Mouse (Mus musculus) gastrocnemius, postnatal 25 days (tissue): ENCODE data around the gene Nxpe2. TPM values are rescaled to one million over a fixed set of nuclear protein-coding genes. Genes with fewer than 3 reads are reported as not detected.

Experiments
- DNase-seq: peaks from one replicate; pipeline ENCODE4 v3.0.0; 2022
- total RNA-seq, 2 experiments: library from RNA; stranded (reverse); gene quantifications; 1 replicate in 1 of 2; 2 replicates in 1 of 2; pipeline ENCODE4 v1.2.3; 2021

Nxpe2 gene
- total RNA-seq, 2 experiments from 2014 or later = 0.23 to 0.40 TPM

DNA sequence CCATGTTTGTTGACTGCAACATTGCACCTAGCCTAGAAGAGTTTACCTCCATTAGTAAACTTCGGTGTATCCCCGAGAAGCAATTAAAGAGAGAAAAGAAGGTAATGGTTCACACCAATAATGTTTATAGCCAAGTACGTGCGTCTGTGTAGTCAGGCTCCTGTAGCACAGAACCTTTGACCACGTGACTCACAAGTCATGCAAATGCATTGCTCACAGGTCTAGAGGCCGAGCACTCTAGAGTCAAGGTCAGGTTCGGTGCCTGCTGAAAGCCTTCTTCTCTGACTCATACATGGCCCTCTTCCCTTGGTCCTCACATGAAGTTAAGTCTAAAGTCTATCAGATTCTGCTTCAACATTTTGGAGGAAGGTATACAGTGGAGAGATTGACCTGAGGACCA is 54.3 kb downstream of the Nxpe2 start:
- no peak for DNase-seq

DNA sequence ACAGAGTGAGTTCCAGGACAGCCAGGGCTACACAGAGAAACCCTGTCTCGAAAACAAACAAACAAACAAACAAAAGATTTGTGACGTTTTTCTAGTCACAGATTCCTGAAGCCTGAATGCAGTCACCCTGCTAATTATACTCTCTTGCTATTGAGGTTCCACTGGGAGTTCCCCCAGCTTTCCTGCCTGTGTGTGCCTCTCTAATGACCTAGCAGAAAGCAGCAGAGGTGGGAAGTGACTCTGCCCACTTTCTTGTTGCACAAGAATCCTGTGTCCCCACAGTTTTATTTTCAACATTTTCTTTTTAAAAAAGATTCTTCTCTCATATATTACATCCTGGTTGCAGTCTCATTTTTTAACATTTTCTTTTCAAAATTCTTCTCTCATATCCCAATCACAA is 58.5 kb downstream of the Nxpe2 start:
- no peak for DNase-seq

GRCm38 (mm10) chr9:48290281-48290680 is 63.0 kb downstream of the Nxpe2 start:
- no peak for DNase-seq

DNA sequence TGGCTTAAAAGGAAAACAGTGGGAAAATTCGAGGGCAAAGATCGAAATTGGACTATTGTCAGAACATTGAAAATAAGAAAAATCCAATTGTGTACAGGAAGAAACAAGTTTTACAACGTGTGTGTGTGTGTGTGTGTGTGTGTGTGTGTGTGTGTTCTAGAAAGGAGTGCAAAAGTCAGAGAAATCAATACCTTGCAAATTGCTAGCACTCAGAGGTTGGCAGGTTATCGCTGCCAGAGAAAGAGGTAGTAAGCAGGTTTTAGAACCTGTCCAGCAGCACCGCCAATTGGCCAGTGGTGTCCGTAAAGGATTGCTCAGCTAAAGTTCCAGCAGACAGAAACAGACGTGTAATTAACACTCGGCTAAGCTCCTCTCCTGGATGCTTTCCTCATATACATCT is 69.0 kb downstream of the Nxpe2 start:
- no peak for DNase-seq

DNA sequence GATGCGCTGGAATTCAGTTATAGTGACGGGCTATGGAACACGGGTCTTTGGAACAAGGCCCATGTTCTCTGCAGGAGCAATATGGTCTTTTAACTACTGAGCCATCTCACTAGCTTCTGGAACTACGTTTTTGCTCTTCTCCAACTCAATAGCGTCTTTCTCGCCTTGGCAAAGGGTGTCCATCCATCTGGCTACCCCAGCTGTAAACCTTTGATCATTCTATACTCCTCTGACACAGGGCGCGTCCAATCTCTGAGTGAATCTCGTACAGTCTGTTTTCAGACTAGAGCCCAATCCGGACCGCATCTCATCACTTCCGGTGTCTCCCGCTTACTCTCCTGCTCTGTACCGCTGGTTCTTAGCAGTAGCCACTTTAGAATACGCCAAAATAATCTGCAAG is 76.4 kb downstream of the Nxpe2 start:
- no peak for DNase-seq

Other genes starting within 250 kb of the Nxpe2 start
- gene Nxpe4, start 191.4 kb downstream of the Nxpe2 start, total RNA-seq = 1 to 10 TPM; 2.9 to 3.1 TPM
- gene Rexo2, start 127.2 kb upstream of the Nxpe2 start, total RNA-seq = 10 to 100 TPM; 58.6 to 64.9 TPM
- 10 to 100 TPM; 13.6 to 14.4 TPM for gene Rbm7, start 141.8 kb upstream of the Nxpe2 start, total RNA-seq
- 1 to 10 TPM; 6.6 to 8.5 TPM for gene Gm5617, start 142.0 kb upstream of the Nxpe2 start, total RNA-seq